Mouse (Mus musculus) cerebellum, adult 9-11 months (tissue): ENCODE measurements around the gene Ccsap.
"Not testable (repeated sequence)": the region's sequence is repeated elsewhere in the genome, so short reads cannot be mapped to it uniquely, and the experiment has no call there.

Source experiments
- DNase-seq: peaks from one replicate; pipeline ENCODE4 v3.0.0; 2022

The Ccsap gene

DNA sequence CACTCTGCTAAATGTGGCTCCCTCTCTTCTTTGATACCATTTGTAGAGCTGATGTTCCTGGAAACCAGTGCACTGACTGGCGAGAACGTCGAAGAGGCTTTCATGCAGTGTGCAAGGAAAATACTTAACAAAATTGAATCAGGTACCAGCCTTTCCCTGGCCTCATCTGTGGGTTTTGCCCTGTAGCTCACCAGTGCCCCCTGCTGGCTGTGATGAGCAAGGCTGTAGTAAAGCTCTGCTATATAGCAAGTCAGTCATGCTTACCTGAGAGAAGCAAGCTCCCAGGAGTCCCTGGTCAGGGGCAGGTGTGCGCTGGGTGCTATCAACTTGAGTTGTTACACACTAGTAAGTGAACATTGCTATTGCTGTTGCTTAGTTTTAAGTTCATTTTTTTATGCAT is 27.3 kb downstream of the Ccsap start:
- DNase-seq = no peak

GRCm38 (mm10) chr8:123827523-123827922 is 32.5 kb downstream of the Ccsap start:
- peak; percentile 77 for DNase-seq

DNA sequence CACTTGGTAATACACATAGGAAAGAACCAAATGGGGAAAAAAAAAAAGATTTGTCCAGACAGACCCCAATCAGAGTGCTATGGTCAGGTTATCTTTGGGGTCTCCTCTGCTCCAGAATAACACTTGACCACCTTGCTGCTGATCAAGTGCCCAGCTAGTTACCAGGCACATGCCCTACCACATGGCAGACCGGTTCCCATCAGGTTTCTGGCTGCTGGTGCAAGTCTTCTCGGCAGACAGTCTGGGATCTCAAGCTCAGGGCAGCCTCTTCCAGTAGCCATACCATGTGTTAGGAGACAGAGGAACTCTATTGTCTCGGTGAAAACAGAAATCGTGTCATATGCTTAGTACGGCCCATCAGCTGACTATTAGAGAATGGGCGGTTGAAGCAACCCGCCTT is 33.3 kb downstream of the Ccsap start:
- DNase-seq = no peak

- DNase-seq = no peak
Observed at GRCm38 (mm10) chr8:123826001-123826400, 34.0 kb downstream of the Ccsap start.

GRCm38 (mm10) chr8:123823532-123824123 is 36.4 kb downstream of the Ccsap start:
- DNase-seq = no peak

- DNase-seq = no peak
Observed at GRCm38 (mm10) chr8:123823111-123823510, 36.9 kb downstream of the Ccsap start.

DNA sequence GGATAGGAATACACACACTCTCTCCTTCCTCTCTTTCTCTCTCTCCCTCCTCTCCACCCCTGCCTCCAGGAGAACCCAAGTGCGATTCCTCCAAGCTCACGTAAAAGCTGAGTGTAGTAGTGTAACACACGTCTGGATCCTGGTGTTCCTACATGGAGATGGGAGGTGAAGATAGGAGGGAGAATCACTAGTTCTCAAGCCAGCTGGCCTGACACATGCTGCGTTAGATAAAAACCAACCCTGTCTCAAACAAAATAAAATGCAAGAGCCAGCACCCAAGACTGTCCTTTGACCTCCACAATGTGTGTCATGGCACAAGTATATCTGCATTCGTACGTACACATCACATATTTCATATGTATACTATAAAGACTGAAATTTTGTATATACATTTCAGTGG is 39.2 kb downstream of the Ccsap start:
- DNase-seq = no peak

- no peak for DNase-seq
Observed at GRCm38 (mm10) chr8:123819683-123820610, 40.1 kb downstream of the Ccsap start.

- no peak for DNase-seq
Observed at GRCm38 (mm10) chr8:123817747-123818146, 42.3 kb downstream of the Ccsap start.

- no peak for DNase-seq
Observed at GRCm38 (mm10) chr8:123816939-123817338, 43.1 kb downstream of the Ccsap start.

DNA sequence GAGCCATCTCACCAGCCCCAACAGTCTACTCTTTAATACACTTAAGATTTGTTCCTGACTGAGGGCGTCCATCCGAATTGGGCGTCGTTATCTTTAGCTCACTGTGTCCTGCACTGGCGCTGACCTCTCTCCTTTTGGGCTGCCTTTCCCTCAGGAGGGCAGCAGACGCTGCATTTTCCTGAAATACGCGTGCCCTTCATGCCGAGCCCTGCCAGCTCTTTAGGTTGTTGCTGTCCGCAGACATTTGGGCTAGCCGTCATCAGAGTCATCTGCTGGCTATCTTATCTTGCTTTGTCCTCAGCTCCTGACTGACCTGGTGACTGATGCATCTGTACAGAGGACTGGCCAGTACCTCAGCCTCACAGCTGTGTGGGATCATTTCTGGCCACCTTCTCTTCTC is 44.7 kb downstream of the Ccsap start:
- no peak for DNase-seq

DNA sequence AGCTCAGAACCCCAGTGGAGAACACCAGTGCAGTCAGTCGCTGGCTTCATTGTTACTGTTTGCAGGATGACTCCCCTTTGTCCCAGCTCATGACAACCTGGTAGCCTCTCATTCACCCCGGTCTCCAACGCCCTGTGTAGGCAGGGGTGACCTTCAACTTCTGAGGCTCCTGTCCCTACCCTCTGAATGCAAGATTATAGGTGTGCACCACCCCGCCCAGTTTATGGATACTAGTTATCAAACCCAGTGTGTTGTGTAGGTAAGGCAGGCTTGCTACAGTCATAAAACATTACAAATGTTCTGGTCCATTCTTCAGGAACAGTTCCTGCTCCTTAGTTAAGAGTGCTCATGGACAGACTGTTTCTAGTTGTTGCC is 46.1 kb downstream of the Ccsap start:
- DNase-seq = no peak

- DNase-seq = peak; percentile 94
Observed at GRCm38 (mm10) chr8:123813173-123813891, 46.7 kb downstream of the Ccsap start.

GRCm38 (mm10) chr8:123812227-123812626 is 47.8 kb downstream of the Ccsap start:
- DNase-seq = no peak

- DNase-seq = not testable (repeated sequence)
Observed at GRCm38 (mm10) chr8:123809342-123809741, 50.7 kb downstream of the Ccsap start.

DNA sequence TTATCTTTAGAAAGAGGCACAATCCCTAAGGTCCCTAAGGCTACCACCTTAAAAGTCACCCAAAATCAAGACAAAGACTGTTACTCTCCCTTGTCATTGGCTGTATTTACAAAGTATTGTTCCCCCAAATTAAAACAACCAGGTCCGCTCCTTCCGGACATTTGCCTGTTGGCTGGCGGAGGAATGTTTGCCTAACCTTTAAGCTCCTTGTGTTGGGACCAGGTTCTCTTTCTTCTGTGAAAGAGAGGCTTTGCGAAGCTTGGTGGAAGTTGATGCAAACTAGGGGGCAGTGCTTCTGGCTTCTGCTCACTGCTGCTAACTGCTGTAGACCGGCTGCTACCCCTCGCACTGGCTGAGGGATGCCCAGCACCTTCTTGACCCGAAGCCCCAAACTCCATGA is 51.3 kb downstream of the Ccsap start:
- DNase-seq = no peak

DNA sequence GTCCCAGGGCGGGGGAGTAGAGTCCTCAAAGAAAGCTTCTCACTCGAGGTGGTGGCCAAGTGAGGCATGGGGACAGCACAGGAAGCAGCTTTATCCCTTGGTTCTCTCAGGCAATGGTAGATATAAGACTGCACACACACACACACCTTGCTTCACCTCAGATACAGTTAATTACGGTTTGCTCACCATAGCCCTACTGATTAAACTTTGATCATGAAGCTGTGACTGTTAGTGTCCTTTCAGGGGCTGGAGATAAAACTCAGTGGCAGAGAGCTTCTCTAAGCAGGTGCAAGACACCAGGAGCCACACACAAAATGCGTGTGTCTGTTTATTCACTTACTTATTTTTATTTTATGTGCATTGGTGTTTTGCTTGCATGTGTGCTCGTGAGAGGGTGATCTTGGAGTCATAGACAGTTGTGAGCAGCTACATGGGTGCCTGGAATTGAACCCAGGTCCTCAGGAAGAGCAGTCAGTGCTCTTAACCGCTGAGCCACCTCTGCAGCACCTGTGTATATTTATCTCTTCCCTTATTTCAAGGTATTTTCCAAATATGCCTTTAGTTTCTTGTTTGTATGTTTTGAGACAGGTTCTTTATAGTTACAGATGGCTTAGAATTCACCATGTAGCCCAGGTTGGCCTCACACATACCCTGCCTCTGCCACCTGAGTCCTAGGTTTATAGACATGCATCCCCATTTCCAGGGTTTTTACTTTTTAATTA is 52.0 kb downstream of the Ccsap start:
- DNase-seq = no peak

DNA sequence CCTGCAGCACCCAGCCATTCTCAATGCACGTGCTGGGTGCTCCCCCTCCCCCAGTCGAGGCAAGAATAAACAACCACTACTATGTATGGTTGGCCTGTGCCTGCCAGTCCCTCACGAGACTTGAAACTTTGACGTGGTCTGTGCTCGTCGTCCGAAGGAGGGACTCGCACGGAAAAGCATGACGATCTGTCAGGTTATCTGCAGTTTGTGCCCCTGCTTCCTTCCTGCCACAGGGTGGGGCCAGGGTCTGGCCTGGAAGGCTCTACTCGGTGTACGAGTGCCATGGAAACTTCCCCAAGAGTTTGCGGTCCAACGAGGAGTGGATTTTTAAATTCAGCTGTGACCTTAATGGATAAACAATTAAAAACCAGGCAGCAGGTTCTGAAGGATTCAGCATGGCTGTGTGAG is 53.0 kb downstream of the Ccsap start:
- no peak for DNase-seq

DNA sequence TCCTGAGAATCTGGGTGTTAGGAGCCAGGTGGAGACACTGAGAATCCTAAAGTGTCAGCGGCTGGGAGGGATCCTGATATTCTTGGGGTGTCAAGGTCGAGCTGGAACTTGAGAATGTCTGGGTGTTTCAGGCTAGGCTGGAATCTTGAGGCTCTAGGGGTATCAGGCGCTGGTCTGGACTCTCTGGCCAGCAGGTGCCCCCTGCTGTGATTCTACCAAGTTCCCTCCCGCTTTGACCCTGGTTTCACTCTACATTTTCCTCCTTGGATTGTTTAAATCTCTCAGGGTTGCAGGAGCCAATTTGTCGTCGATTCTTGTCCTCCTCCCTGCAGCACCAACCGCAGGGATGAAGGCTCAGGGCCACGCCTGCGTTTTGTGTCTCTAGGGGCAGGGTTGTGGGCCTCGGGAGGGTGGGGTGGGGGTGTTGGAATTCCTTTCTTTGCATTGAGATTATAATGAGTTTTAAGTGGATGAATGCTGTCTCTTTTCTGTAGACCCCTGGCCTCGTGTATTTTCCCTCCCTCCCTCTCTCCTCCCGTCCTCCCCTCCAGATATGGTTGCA is 53.6 kb downstream of the Ccsap start:
- peak; percentile 62 for DNase-seq

DNA sequence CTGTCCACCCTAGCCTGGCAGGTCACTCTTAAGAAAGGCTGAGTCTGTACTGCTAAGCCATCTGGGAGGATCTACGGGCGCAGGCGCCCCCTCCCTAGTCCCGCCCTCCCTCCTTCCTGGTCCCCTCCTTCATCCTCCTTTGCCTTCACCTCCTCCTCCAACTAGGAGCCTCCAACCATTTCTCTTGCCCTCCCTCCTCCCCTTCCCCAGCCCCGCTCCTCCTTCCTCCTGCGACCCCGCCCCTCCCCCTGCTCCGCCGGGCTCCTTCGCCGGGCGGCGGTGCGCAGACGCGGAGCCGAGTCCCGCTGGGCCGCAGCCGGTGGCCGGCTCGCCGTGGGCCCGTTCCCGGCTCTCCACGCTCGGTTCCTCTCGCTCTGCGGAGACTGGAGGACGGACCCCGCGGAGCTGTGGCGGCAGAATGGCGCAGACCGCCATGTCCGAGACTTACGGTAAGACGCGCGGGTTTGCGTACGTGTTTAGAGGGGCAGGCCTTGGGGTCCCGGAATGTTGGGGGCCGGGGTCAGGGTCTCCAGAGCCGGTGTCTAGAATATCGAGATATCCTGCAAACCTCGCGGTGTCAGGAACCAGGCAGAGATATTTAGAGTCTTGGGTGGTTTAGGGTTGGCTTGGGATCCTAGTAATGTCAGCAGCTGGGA is 54.2 kb downstream of the Ccsap start, which contains the start of gene Rab4a:
Gene Rab4a, plus strand, starts transcription at position 268 of the 656 bp plus-strand sequence.
- peak; percentile 90 for DNase-seq

DNA sequence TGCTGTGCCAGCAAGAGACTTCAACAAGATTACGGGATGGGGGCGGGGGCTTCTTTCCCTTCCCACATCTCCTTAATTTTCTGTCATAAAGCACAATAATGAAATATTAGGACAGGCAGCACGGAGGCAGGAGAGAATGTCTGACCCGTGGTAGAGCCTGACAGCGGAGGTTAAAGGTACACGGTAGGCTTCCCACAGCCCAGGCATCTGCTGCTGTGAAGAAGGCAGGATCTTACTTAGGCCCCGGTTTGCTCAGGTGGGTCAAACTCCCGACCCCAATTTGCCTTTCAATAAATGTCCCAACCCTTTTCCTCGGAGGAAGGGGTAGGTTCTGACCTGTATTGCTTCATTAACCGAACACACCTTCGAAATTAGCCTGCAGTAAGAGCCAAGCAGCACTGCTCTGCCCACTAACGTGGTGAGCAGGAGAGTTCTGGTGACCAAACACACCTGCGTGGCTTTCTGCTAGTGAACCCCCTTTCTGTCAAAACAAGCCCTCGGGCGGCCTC is 54.7 kb downstream of the Ccsap start:
- no peak for DNase-seq

GRCm38 (mm10) chr8:123804586-123804985 is 55.4 kb downstream of the Ccsap start:
- DNase-seq = no peak
